Mouse (Mus musculus) liver, embryonic 14.5 days (tissue): Measurements from ENCODE around the gene Chil3. TPM values are rescaled to one million over a fixed set of nuclear protein-coding genes. Genes with fewer than 3 reads are reported as not detected.

Experiments used
- ATAC-seq: fragments of 200-750 bp; cut with Nextera tagmentation; 2 replicates; pipeline ENCODE4 v1.8.0; 2017; ENCODE audit warnings: moderate number of reproducible peaks, mild to moderate bottlenecking, moderate library complexity; ENCODE audit not compliant: insufficient read depth
- DNase-seq, 3 experiments: peaks; one replicate each; pipeline ENCODE4 v3.0.0-alpha.2; 2012 to 2013; ENCODE audit warnings: low read depth in 3 of 3, low spot score in 3 of 3
- H3K27ac ChIP-seq: fragments of 300-500 bp; sonication (generic); 2 replicates; pipeline ENCODE4 v1.5.1; 2014; ENCODE audit warnings: moderate library complexity, mild to moderate bottlenecking, control low read depth, inconsistent platforms
- H3K27me3 ChIP-seq: fragments of 300-500 bp; sonication (generic); 2 replicates; pipeline ENCODE4 v1.6.1; 2014; ENCODE audit warnings: mild to moderate bottlenecking, low read length, moderate library complexity; ENCODE audit not compliant: control insufficient read depth, insufficient read depth
- H3K36me3 ChIP-seq: fragments of 300-500 bp; sonication (generic); replicated peaks from 2 replicates; pipeline ENCODE4 v1.6.1; 2014; ENCODE audit warnings: low read depth; ENCODE audit not compliant: control insufficient read depth, insufficient read depth
- H3K4me1 ChIP-seq, 2 experiments: fragments of 200-500 bp in 1 of 2; fragments of 300-500 bp in 1 of 2; sonication (generic) in 1 of 2; replicated peaks; 2 replicates each; pipeline ENCODE4 v1.6.1; 2012 to 2014; ENCODE audit warnings: antibody characterized with exemption in 1 of 2, inconsistent platforms in 1 of 2, low read length in 1 of 2; ENCODE audit not compliant: control insufficient read depth in 2 of 2, insufficient read depth in 2 of 2
- H3K4me2 ChIP-seq: fragments of 300-500 bp; sonication (generic); 2 replicates; pipeline ENCODE4 v1.6.1; 2014; ENCODE audit warnings: low read depth, mild to moderate bottlenecking, control low read depth, moderate library complexity
- H3K4me3 ChIP-seq, 2 experiments: fragments of 200-500 bp in 1 of 2; fragments of 300-500 bp in 1 of 2; sonication (generic) in 1 of 2; 2 replicates each; pipeline ENCODE4 v1.5.1; 2012 to 2014; ENCODE audit warnings: low read depth in 2 of 2, low read length in 2 of 2, mild to moderate bottlenecking in 2 of 2, control low read depth in 1 of 2, inconsistent platforms in 1 of 2, moderate library complexity in 1 of 2; ENCODE audit not compliant: insufficient read depth in 1 of 2
- H3K9ac ChIP-seq: fragments of 300-500 bp; sonication (generic); replicated peaks from 2 replicates; pipeline ENCODE4 v1.6.1; 2014; ENCODE audit warnings: mild to moderate bottlenecking, control low read depth, moderate library complexity
- H3K9me3 ChIP-seq: fragments of 300-500 bp; sonication (generic); 2 replicates; pipeline ENCODE4 v1.6.1; 2016; ENCODE audit warnings: low read length, mixed read lengths; ENCODE audit not compliant: control insufficient read depth
- CTCF ChIP-seq: IDR thresholded peaks from 2 replicates; pipeline ENCODE4 v1.5.1; 2016; ENCODE audit warnings: antibody characterized with exemption, low read depth, control low read depth
- EP300 ChIP-seq: IDR thresholded peaks from 2 replicates; pipeline ENCODE4 v1.6.1; 2016; ENCODE audit warnings: antibody characterized with exemption, low read depth
- WGBS: fragments of 180-500 bp; shearing (Covaris S2); extraction: QIAGEN DNeasy Blood & Tissue Kit; methylation state at CpG from one replicate; pipeline ENCODE4 v1.1.7; 2014; ENCODE audit not compliant: insufficient replicate concordance; 5-methylcytosine and 5-hydroxymethylcytosine counted together
- polyA plus RNA-seq, 2 experiments: library from polyadenylated mRNA; depleted of rRNA in 1 of 2; stranded (reverse) in 1 of 2; unstranded in 1 of 2; fragments of >200 nt; fragmentation: Nextera tagmentation in 1 of 2; extraction: Ambion mirVana in 1 of 2; gene quantifications; 2 replicates each; pipeline versions ENCODE4 v1.2.1 to v1.2.3; 2012 to 2014

The Chil3 gene
- polyA plus RNA-seq, 2 experiments, result 0.33 to 1.7 TPM

- Histone ChIP-seq H3K36me3 (no peaks in the 10 kb centered on the region), H3K27ac (no peak within 1 kb of the TSS), H3K9ac (no peak within 1 kb of the TSS), H3K4me3 (no peak within 1 kb of the TSS), H3K4me1 (no peaks in the 10 kb centered on the region), H3K4me2 (no peak within 1 kb of the TSS), H3K9me3 (no peaks in the 10 kb centered on the region), H3K27me3 (no peaks in the 10 kb centered on the region)
- no peak for ATAC-seq
- TF ChIP-seq CTCF, result no peak
- no peak for TF ChIP-seq EP300
- DNase-seq, result no peak
- WGBS, result 66% methylated on average over 3 of the region's 3 CpGs
These were observed 54.4 kb downstream of the Chil3 start, which contains the start of gene Chia1 for GRCm38 (mm10) chr3:106112929-106113328. Gene Chia1, plus strand, starts transcription at chr3:106113229.

Other genes starting within 250 kb of the Chil3 start
- 3.0 and 4.1 TPM in 2 replicates for gene I830077J02Rik, start 234.9 kb downstream of the Chil3 start, polyA plus RNA-seq (2012; rRNA removed)
- gene I830077J02Rik, start 234.9 kb downstream of the Chil3 start, polyA plus RNA-seq (2014; fragmentation: Nextera tagmentation; extraction: Ambion mirVana), result 3.0 and 3.1 TPM in 2 replicates
- gene Wdr77, start 208.2 kb downstream of the Chil3 start, polyA plus RNA-seq (2012; rRNA removed), result 16.8 and 21.3 TPM in 2 replicates
- gene Wdr77, start 208.2 kb downstream of the Chil3 start, polyA plus RNA-seq (2014; fragmentation: Nextera tagmentation; extraction: Ambion mirVana), result 32.4 and 40.2 TPM in 2 replicates
- gene Atp5f1, start 207.5 kb downstream of the Chil3 start, polyA plus RNA-seq (2012; rRNA removed), result 93.2 and 171 TPM in 2 replicates
- 362 and 364 TPM in 2 replicates for gene Atp5f1, start 207.5 kb downstream of the Chil3 start, polyA plus RNA-seq (2014; fragmentation: Nextera tagmentation; extraction: Ambion mirVana)
- 1.0 and 1.2 TPM in 2 replicates for gene Ovgp1, start 193.9 kb downstream of the Chil3 start, polyA plus RNA-seq (2012; rRNA removed)
- gene Ovgp1, start 193.9 kb downstream of the Chil3 start, polyA plus RNA-seq (2014; fragmentation: Nextera tagmentation; extraction: Ambion mirVana), result 0.24 and 0.42 TPM in 2 replicates
- gene Pifo, start 152.9 kb downstream of the Chil3 start, polyA plus RNA-seq (2012; rRNA removed), result not detected in 2 replicates
- gene Pifo, start 152.9 kb downstream of the Chil3 start, polyA plus RNA-seq (2014; fragmentation: Nextera tagmentation; extraction: Ambion mirVana), result not detected in 2 replicates
- not detected in 2 replicates for gene Chil5, start 134.8 kb downstream of the Chil3 start, polyA plus RNA-seq (2012; rRNA removed)
- gene Chil5, start 134.8 kb downstream of the Chil3 start, polyA plus RNA-seq (2014; fragmentation: Nextera tagmentation; extraction: Ambion mirVana), result not detected in 2 replicates
- gene Chia1, start 54.3 kb downstream of the Chil3 start, polyA plus RNA-seq (2012; rRNA removed), result not detected in 2 replicates
- not detected in 2 replicates for gene Chia1, start 54.3 kb downstream of the Chil3 start, polyA plus RNA-seq (2014; fragmentation: Nextera tagmentation; extraction: Ambion mirVana)
- not detected in 2 replicates for gene Chil4, start 51.9 kb upstream of the Chil3 start, polyA plus RNA-seq (2012; rRNA removed)
- not detected in 2 replicates for gene Chil4, start 51.9 kb upstream of the Chil3 start, polyA plus RNA-seq (2014; fragmentation: Nextera tagmentation; extraction: Ambion mirVana)
- gene Chil6, start 238.6 kb upstream of the Chil3 start, polyA plus RNA-seq (2012; rRNA removed), result 0.04 and 0.08 TPM in 2 replicates
- not detected in 2 replicates for gene Chil6, start 238.6 kb upstream of the Chil3 start, polyA plus RNA-seq (2014; fragmentation: Nextera tagmentation; extraction: Ambion mirVana)